Mouse (Mus musculus) embryonic facial prominence, embryonic 11.5 days (tissue): ENCODE data around the gene Spock2. TPM values are rescaled to one million over a fixed set of nuclear protein-coding genes. Genes with fewer than 3 reads are reported as not detected.

Experiments
- ATAC-seq: fragments of 200-750 bp; cut with Nextera tagmentation; replicated peaks from 2 replicates; pipeline ENCODE4 v1.8.0; 2017; ENCODE audit warnings: low read depth; ENCODE audit not compliant: insufficient number of reproducible peaks, low FRiP score, low TSS enrichment
- DNase-seq: peaks from one replicate; pipeline ENCODE4 v3.0.0-alpha.2; 2015; ENCODE audit warnings: low spot score
- H3K27ac ChIP-seq: fragments of 300-500 bp; sonication (generic); replicated peaks from 2 replicates; pipeline ENCODE4 v1.5.1; 2014; ENCODE audit warnings: mild to moderate bottlenecking, low read depth, low read length, control low read depth
- H3K27me3 ChIP-seq: fragments of 300-500 bp; sonication (generic); 2 replicates; pipeline ENCODE4 v1.6.1; 2014; ENCODE audit warnings: mild to moderate bottlenecking, low read length, moderate library complexity, mixed read lengths; ENCODE audit not compliant: control insufficient read depth, insufficient read depth
- H3K36me3 ChIP-seq: fragments of 300-500 bp; sonication (generic); replicated peaks from 2 replicates; pipeline ENCODE4 v1.6.1; 2014; ENCODE audit warnings: low read depth, mild to moderate bottlenecking, low read length, moderate library complexity, mixed read lengths; ENCODE audit not compliant: control insufficient read depth, insufficient read depth
- H3K4me1 ChIP-seq: fragments of 300-500 bp; sonication (generic); 2 replicates; pipeline ENCODE4 v1.6.1; 2014; ENCODE audit warnings: low read length, mixed read lengths; ENCODE audit not compliant: control insufficient read depth, insufficient read depth
- H3K4me2 ChIP-seq: fragments of 300-500 bp; sonication (generic); 2 replicates; pipeline ENCODE4 v1.6.1; 2014; ENCODE audit warnings: low read depth, mild to moderate bottlenecking, control low read depth, low read length, moderate library complexity
- H3K4me3 ChIP-seq: fragments of 300-500 bp; sonication (generic); 2 replicates; pipeline ENCODE4 v1.5.1; 2014; ENCODE audit warnings: low read depth, low read length, control low read depth
- H3K9ac ChIP-seq: fragments of 300-500 bp; sonication (generic); replicated peaks from 2 replicates; pipeline ENCODE4 v1.6.1; 2014; ENCODE audit warnings: mild to moderate bottlenecking, control low read depth, low read length
- H3K9me3 ChIP-seq: fragments of 300-500 bp; sonication (generic); replicated peaks from 2 replicates; pipeline ENCODE4 v1.6.1; 2016; ENCODE audit warnings: mild to moderate bottlenecking, low read length, inconsistent platforms, mixed read lengths; ENCODE audit not compliant: control insufficient read depth
- WGBS: fragments of 180-500 bp; shearing (Covaris S2); extraction: QIAGEN DNeasy Blood & Tissue Kit; methylation state at CpG from one replicate; pipeline ENCODE4 v1.1.7; 2014; 5-methylcytosine and 5-hydroxymethylcytosine counted together
- polyA plus RNA-seq: library from polyadenylated mRNA; unstranded; fragments of >200 nt; fragmentation: Nextera tagmentation; extraction: Ambion mirVana; gene quantifications from 2 replicates; pipeline ENCODE4 v1.2.1, GENCODE M21; 2014

The Spock2 gene
- polyA plus RNA-seq = 4.8 and 7.4 TPM in 2 replicates

- H3K4me2 ChIP-seq = peak within 1 kb of the TSS; percentile 98
- no peaks in the 10 kb centered on the region for H3K9me3 ChIP-seq
- DNase-seq (peak; percentile 53), ATAC-seq (peak; percentile 30; the same call in 1 of the 2 replicates)
- H3K27ac ChIP-seq = 0 out of 2 replicates have a peak within 1 kb of the TSS, but pooled peaks have one; percentile 20
- H3K27me3 ChIP-seq = peaks cover 35% of the 10 kb centered on the region
- no peaks in the 10 kb centered on the region for H3K36me3 ChIP-seq
- under 1% methylated on average over 22 of the region's 22 CpGs for WGBS
- peak within 1 kb of the TSS; percentile 64 for H3K9ac ChIP-seq
- peaks cover 10% of the 10 kb centered on the region for H3K4me1 ChIP-seq
- H3K4me3 ChIP-seq = peak within 1 kb of the TSS; percentile 52
These were observed at the start of gene Spock2 for GRCm38 (mm10) chr10:60106146-60106530. Gene Spock2, plus strand, starts transcription at chr10:60106219.

- 85% methylated on average over 5 of the region's 5 CpGs for WGBS
- no peaks in the 10 kb centered on the region for H3K36me3 ChIP-seq
- no peak overlapping the region for H3K9ac ChIP-seq
- DNase-seq = no peak
- no peak for ATAC-seq
- no peak overlapping the region for H3K4me2 ChIP-seq
- H3K27ac ChIP-seq = no peak overlapping the region
- no peaks in the 10 kb centered on the region for H3K9me3 ChIP-seq
- no peaks in the 10 kb centered on the region for H3K27me3 ChIP-seq
- H3K4me1 ChIP-seq = no peaks in the 10 kb centered on the region
- H3K4me3 ChIP-seq = no peak overlapping the region
These were observed 43.8 kb upstream of the Spock2 start for GRCm38 (mm10) chr10:60062173-60062572.

GRCm38 (mm10) chr10:60062931-60063330, 43.1 kb upstream of the Spock2 start:
- H3K4me1 ChIP-seq = no peaks in the 10 kb centered on the region
- no peak overlapping the region for H3K9ac ChIP-seq
- no peaks in the 10 kb centered on the region for H3K36me3 ChIP-seq
- no peaks in the 10 kb centered on the region for H3K27me3 ChIP-seq
- H3K4me2 ChIP-seq = no peak overlapping the region
- no peaks in the 10 kb centered on the region for H3K9me3 ChIP-seq
- no peak overlapping the region for H3K4me3 ChIP-seq
- WGBS = 39% methylated on average over 5 of the region's 5 CpGs
- DNase-seq = no peak
- no peak for ATAC-seq
- H3K27ac ChIP-seq = no peak overlapping the region

- Histone ChIP-seq H3K4me3 (no peak overlapping the region), H3K4me2 (no peak overlapping the region), H3K4me1 (no peaks in the 10 kb centered on the region), H3K27ac (no peak overlapping the region), H3K36me3 (no peaks in the 10 kb centered on the region), H3K9me3 (no peaks in the 10 kb centered on the region), H3K27me3 (no peaks in the 10 kb centered on the region), H3K9ac (no peak overlapping the region)
- 76% methylated on average over 3 of the region's 3 CpGs for WGBS
- ATAC-seq = no peak
- DNase-seq = peak; percentile 54
These were observed 39.5 kb upstream of the Spock2 start for GRCm38 (mm10) chr10:60066524-60066923.

- ATAC-seq = no peak
- H3K36me3 ChIP-seq = no peaks in the 10 kb centered on the region
- H3K27ac ChIP-seq = no peak overlapping the region
- no peaks in the 10 kb centered on the region for H3K9me3 ChIP-seq
- no peak overlapping the region for H3K9ac ChIP-seq
- H3K4me2 ChIP-seq = no peak overlapping the region
- H3K4me1 ChIP-seq = no peaks in the 10 kb centered on the region
- WGBS = 82% methylated on average over 1 of the region's 1 CpGs
- no peak for DNase-seq
- H3K27me3 ChIP-seq = no peaks in the 10 kb centered on the region
- H3K4me3 ChIP-seq = no peak overlapping the region
These were observed 30.9 kb upstream of the Spock2 start for GRCm38 (mm10) chr10:60075159-60075558.

GRCm38 (mm10) chr10:60077226-60077625, 28.8 kb upstream of the Spock2 start:
- 90% methylated on average over 7 of the region's 7 CpGs for WGBS
- Histone ChIP-seq H3K9ac (no peak overlapping the region), H3K4me2 (no peak overlapping the region), H3K9me3 (no peaks in the 10 kb centered on the region), H3K4me1 (peaks cover 3% of the 10 kb centered on the region), H3K27me3 (no peaks in the 10 kb centered on the region), H3K4me3 (no peak overlapping the region), H3K36me3 (no peaks in the 10 kb centered on the region), H3K27ac (no peak overlapping the region)
- ATAC-seq (no peak), DNase-seq (no peak)

- DNase-seq (no peak), ATAC-seq (no peak)
- no peak overlapping the region for H3K4me3 ChIP-seq
- H3K27ac ChIP-seq = no peak overlapping the region
- WGBS = 74% methylated on average over 18 of the region's 18 CpGs
- H3K4me2 ChIP-seq = no peak overlapping the region
- H3K9me3 ChIP-seq = no peaks in the 10 kb centered on the region
- H3K36me3 ChIP-seq = no peaks in the 10 kb centered on the region
- H3K4me1 ChIP-seq = peaks cover 3% of the 10 kb centered on the region
- H3K27me3 ChIP-seq = no peaks in the 10 kb centered on the region
- no peak overlapping the region for H3K9ac ChIP-seq
These were observed 28.1 kb upstream of the Spock2 start for GRCm38 (mm10) chr10:60077736-60078560.

GRCm38 (mm10) chr10:60078561-60078917, 27.5 kb upstream of the Spock2 start:
- no peak for DNase-seq
- Histone ChIP-seq H3K4me1 (peaks cover 3% of the 10 kb centered on the region), H3K9me3 (no peaks in the 10 kb centered on the region), H3K4me3 (no peak overlapping the region), H3K4me2 (no peak overlapping the region), H3K36me3 (no peaks in the 10 kb centered on the region), H3K27ac (no peak overlapping the region), H3K27me3 (no peaks in the 10 kb centered on the region), H3K9ac (no peak overlapping the region)
- WGBS = 77% methylated on average over 5 of the region's 5 CpGs
- ATAC-seq = no peak
